Mouse (Mus musculus) CD8-positive naive resting alpha-beta T cell, adult 57 days (primary cell): ENCODE results near the gene Otog. TPM values are rescaled to one million over a fixed set of nuclear protein-coding genes. Genes with fewer than 3 reads are reported as not detected.

Source experiments
- total RNA-seq: library from RNA; stranded (reverse); gene quantifications from one replicate; pipeline ENCODE4 v1.2.4, GENCODE M21; 2023

Gene Otog
- total RNA-seq: 0.12 TPM

DNA sequence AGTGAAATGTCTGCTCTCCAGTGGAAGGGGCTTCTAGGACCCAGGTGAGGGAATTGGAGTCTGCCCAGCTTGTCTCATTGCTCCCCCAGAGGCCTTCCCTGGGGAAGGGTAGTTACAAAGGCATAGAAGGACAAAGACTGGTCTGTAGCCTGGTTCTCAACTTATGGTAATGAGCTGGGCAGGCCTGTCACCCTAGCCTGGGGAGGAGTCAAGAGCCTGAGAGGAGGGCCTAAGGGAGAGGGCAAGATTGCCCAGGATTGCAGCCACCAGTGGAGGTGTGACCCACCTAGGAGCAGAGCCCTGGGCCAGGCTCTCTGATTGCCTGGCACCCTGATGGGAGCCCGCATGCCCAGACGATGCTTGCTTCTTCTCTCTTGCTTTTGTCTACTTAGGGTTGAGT lies at the start of gene Otog:
Otog (plus strand) TSS at position 292 of the 400 bp plus-strand sequence.

DNA sequence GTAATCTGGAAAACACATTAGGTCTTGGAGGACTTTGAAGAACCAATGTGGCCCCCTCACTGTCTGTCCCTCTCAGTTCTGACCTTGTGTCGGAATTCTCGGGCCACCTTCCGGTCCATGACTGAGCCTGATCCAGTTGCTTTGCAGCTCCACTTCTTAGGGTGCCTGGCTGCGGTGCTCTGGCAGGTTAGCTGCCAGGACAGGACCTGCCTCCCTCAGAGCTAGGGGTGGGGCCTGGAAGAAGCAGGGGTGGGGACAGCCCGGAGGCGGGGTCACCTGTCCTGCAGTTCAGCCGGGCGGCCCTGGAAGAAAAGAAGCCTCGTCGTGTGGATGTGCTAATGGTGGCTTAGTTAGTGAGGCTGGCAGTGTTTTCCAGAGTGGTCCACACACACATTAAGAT lies 2.4 kb upstream of the Otog start, which contains the start of gene Ush1c:
Ush1c (minus strand) TSS at position 158 of the 400 bp plus-strand sequence.

Other genes with a start within 250 kb of the Otog start
- not detected for gene Abcc6, start 210.7 kb upstream of the Otog start, total RNA-seq
- gene Nomo1, start 207.3 kb upstream of the Otog start, total RNA-seq: 42.7 TPM
- not detected for gene Kcnj11, start 140.2 kb upstream of the Otog start, total RNA-seq
- gene Abcc8, start 61.0 kb upstream of the Otog start, total RNA-seq: 0.21 TPM
- gene Ush1c, start 2.5 kb upstream of the Otog start, total RNA-seq: 0.67 TPM
- gene Myod1, start 135.5 kb downstream of the Otog start, total RNA-seq: not detected
- gene Kcnc1, start 155.5 kb downstream of the Otog start, total RNA-seq: 12.5 TPM